Mouse (Mus musculus) olfactory bulb, adult 2 months (tissue): ENCODE measurements around the gene Vps37d. TPM values are rescaled to one million over a fixed set of nuclear protein-coding genes. Genes with fewer than 3 reads are reported as not detected.
A peak's percentile ranks its signal among the peaks of the same experiment; 100 is the strongest.

Experiments
- H3K27ac ChIP-seq: fragments of 200-500 bp; 2 replicates; pipeline ENCODE4 v1.5.1; 2012; ENCODE audit warnings: low read depth, low read length; ENCODE audit not compliant: insufficient read depth
- H3K4me1 ChIP-seq: fragments of 200-500 bp; 2 replicates; pipeline ENCODE4 v1.6.1; 2012; ENCODE audit warnings: low read length; ENCODE audit not compliant: control insufficient read depth, insufficient read depth
- H3K4me3 ChIP-seq: fragments of 200-500 bp; 2 replicates; pipeline ENCODE4 v1.5.1; 2012; ENCODE audit warnings: mild to moderate bottlenecking, low read depth, low read length, moderate library complexity; ENCODE audit not compliant: insufficient read depth
- CTCF ChIP-seq: fragments of 200-500 bp; IDR thresholded peaks from 2 replicates; pipeline ENCODE4 v1.5.1; 2012; ENCODE audit warnings: low read depth, mild to moderate bottlenecking, low read length, moderate library complexity; ENCODE audit not compliant: insufficient read depth
- POLR2A ChIP-seq: fragments of 200-500 bp; IDR thresholded peaks from 2 replicates; pipeline ENCODE4 v1.6.1; 2012; ENCODE audit warnings: mild to moderate bottlenecking, low read depth, low read length, moderate library complexity; ENCODE audit not compliant: insufficient read depth
- WGBS: fragments of 180-500 bp; shearing (Covaris S2); methylation state at CpG from one replicate; pipeline ENCODE4 v1.1.7; 2018; 5-methylcytosine and 5-hydroxymethylcytosine counted together
- polyA plus RNA-seq: library from polyadenylated mRNA; stranded (reverse); fragments of >200 nt; gene quantifications from 2 replicates; pipeline ENCODE4 v1.2.4, GENCODE M21; 2012; ENCODE audit warnings: low replicate concordance; ENCODE audit not compliant: missing spikeins, insufficient read depth, insufficient read length

Vps37d gene
- polyA plus RNA-seq, 1 experiment = not detected

DNA sequence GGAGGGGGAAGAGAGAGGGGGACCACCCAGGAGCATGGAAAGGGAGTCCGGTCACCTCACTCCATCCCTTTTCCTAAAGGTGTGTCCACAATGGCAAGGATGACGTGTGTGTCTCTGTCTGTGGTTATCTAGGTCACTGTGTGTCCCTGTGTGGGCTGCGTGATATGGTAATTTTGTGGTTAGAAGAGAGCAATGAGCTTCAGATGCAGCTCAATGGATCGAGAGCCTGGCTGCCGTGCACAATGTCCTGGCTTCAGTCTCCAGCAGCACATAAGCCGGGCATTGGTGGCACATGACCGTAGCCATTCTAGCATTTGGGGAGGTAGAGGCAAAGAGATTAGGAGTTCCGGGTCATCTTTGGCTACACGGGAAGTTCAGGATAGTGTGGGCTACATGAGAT, 38.5 kb downstream of the Vps37d start:
- no peak for TF ChIP-seq POLR2A
- TF ChIP-seq CTCF = no peak
- 74% methylated on average over 9 of the region's 9 CpGs for WGBS
- Histone ChIP-seq H3K27ac (peak overlapping the region; percentile 26), H3K4me1 (peaks cover 41% of the 10 kb centered on the region), H3K4me3 (no peak overlapping the region)

DNA sequence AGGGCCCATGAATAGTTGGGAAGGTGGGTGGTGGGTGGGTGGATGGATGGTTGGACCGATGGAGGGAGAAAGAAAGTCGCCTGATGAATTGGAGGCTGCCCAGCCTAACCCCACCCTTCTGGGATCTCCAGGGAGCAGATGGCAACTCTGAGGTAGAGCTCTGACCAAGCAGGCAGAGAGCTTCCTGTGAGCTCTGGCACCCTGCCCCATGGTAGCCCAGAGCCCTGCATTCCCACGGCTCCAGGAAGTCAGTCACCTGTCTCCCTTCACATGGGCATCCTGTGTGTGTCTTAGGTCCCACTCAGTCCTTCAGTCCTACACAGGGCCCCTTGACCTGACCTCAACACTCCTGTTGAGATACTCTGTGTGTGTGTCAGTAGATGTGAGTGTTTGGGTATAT, 40.1 kb downstream of the Vps37d start:
- Histone ChIP-seq H3K4me1 (peaks cover 41% of the 10 kb centered on the region), H3K27ac (no peak overlapping the region), H3K4me3 (no peak overlapping the region)
- 76% methylated on average over 3 of the region's 3 CpGs for WGBS
- TF ChIP-seq POLR2A (no peak), CTCF (no peak)

DNA sequence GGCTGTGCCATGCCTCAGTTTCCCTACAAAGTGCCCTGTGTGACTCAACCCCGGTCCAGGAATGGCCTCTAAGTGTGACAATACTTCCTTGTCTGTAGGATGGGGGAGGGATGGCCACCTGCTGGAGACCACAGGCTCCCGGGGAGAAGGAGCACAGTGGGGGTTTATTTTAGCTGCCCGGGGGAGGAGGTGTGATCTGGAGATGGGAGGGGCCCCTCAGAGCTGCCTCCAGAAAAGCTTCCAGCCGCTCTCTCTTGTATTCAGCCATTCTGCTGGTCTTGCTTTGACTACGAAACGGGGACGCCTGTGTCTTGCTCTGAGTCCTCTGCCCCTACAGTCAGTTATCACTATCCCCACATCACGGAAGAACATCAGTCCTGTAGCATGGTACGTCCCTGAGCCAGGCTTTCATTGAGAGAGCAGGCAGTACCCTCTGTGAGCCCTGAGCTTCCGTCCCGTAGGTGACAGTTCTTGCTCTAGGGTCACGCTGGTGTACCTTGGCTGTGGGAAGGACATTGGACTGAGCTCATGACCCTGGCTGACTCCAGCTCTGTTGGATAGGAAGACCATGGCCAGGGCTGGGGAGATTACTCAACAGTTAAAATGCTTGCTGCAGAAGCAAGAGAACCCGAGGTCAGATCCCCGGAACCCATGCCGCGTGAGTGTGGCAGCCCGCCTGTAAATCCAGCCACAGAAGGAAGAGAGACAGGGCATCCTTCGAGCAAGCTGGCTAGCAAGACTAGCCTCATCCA, 42.3 kb downstream of the Vps37d start:
- 61% methylated on average over 18 of the region's 18 CpGs for WGBS
- Histone ChIP-seq H3K4me1 (peaks cover 29% of the 10 kb centered on the region), H3K4me3 (no peak overlapping the region), H3K27ac (no peak overlapping the region)
- TF ChIP-seq CTCF = no peak
- no peak for TF ChIP-seq POLR2A

DNA sequence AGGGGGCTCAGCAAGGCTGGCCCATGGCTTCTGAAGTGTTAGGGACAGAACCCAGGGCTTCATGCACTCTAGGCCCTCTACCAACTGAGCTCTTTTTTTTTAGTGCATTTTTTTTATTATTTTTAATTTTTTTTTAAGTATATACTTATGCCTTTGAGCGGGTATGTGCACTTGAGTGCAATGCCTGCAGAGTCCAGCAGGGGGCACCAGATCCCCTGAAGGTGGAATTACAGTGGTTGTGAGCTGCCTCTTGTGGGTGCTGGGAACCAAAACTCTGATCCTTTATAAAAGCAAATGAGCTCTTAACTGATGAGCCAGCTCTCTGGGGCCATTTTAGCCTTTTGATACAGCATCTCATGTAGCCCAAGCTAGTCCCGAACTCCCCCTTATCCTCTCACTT, 43.5 kb downstream of the Vps37d start:
- TF ChIP-seq CTCF = no peak; the same call in 1 of the 2 replicates
- TF ChIP-seq POLR2A = no peak
- Histone ChIP-seq H3K27ac (no peak overlapping the region), H3K4me3 (no peak overlapping the region), H3K4me1 (peaks cover 17% of the 10 kb centered on the region)
- WGBS = 96% methylated on average over 2 of the region's 2 CpGs

DNA sequence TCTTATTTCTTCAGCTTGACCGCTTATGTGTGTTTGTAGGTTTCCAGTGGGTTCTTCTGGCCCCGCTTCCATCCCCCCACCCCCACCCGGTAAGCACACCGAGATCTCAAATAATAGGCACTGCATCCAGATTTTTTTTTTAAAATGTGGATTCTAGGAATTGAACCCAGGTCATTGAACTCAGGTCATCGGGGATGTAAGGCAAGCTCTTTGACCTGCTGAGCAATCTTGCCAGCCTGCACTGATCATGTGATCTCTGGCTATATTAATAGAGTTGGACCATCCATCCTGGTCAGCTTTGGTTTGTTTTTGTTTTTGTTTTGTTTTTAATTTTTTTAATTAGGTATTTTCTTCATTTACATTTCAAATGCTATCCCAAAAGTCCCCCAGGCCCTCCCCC, 45.5 kb downstream of the Vps37d start:
- H3K4me1 ChIP-seq = peaks cover 22% of the 10 kb centered on the region
- 91% methylated on average over 5 of the region's 5 CpGs for WGBS
- no peak overlapping the region for H3K4me3 ChIP-seq
- TF ChIP-seq POLR2A (no peak), CTCF (no peak)
- no peak overlapping the region for H3K27ac ChIP-seq

DNA sequence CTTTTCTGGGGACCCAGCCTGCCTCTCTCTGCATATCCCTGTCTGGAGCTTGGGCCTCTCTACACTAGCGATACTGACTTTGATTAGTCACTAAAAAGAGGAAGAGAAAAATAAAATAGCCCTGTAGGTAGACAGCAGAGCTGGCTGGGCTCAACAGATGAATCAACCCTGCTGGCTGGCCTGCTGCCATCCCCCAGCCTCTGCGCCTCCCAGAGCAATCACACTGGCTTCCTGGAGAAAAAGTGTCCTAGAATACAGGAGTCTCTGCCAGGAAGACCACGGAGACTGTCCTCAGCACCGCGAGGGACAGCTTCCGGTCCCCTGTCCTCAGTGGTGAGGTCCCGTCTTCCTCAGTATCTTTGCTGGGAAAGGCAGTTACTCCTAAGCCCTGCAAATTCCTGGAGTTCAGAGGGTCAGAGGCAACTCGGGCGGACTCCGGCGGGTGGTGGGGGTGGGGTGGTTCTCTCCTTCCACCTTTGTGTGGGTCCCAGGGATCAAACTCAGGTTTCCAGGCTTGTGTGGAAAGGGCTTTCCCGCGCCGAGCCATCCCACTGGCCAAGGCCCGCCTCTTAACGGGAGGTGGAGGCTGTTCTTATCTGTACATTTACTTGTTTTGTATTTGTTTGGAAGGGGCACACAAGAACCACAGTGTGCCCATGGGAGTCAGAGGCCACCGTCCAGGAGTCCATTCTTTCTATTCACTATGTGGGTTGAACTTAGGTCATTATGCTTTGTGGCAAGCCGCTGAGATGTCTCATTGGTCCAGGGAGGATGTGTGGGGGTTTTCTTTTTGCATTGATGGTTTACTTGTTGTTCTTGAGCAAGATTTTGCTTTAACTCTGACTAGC, 48.8 kb downstream of the Vps37d start:
- peaks cover 21% of the 10 kb centered on the region for H3K4me1 ChIP-seq
- no peak for TF ChIP-seq CTCF
- TF ChIP-seq POLR2A = no peak
- H3K27ac ChIP-seq = no peak overlapping the region
- no peak overlapping the region for H3K4me3 ChIP-seq
- 56% methylated on average over 18 of the region's 18 CpGs for WGBS

DNA sequence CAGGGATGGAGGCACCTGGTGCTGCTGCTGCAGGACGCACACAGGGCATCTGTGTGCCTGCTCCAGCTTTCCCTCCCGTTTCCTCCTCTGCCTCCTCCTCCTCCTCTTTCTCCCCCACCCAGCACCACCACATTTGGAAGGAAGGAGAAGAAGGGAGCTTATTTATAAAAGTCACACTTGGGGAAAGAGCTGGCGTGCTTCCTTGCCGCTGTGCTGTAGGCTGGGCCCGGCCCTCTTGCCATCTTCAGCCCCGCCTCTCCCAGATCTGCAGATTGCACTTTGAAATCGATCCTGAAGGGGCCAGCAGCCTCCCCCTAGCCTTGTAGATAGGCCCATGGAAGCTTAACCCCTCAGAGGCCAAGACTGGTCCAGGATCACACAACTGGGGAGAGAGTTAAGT, 52.2 kb downstream of the Vps37d start:
- 17% methylated on average over 7 of the region's 7 CpGs for WGBS
- TF ChIP-seq CTCF = no peak
- no peak for TF ChIP-seq POLR2A
- Histone ChIP-seq H3K4me1 (peaks cover 25% of the 10 kb centered on the region), H3K4me3 (no peak overlapping the region), H3K27ac (no peak overlapping the region)

DNA sequence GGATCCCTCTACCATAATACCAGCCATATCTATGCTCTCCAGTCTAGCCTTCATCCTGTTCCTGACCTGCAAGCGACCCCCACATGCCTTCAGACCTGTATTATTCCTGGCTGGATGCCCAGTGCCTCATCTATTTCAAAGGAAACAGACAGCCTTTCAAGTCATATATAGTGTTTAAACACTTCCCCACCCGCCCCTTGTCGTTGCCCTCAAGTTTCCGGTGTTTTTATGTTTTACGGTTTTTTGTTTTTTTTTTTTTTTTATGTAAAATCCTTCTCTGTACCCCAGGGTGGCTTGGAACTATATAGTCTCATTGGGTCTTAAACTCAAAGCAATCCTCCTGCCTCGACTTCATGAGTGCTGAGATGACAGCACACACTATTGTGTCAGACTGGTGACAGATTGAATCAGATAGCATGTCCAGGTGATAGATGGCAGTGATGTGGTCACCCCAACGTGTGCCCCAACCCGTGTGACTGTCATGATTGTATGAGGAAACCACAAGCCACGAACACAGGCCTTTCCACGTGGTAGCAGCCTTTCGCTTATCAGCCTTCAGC, 53.3 kb downstream of the Vps37d start:
- TF ChIP-seq CTCF (no peak), POLR2A (no peak)
- WGBS = 75% methylated on average over 11 of the region's 11 CpGs
- H3K4me3 ChIP-seq = no peak overlapping the region

DNA sequence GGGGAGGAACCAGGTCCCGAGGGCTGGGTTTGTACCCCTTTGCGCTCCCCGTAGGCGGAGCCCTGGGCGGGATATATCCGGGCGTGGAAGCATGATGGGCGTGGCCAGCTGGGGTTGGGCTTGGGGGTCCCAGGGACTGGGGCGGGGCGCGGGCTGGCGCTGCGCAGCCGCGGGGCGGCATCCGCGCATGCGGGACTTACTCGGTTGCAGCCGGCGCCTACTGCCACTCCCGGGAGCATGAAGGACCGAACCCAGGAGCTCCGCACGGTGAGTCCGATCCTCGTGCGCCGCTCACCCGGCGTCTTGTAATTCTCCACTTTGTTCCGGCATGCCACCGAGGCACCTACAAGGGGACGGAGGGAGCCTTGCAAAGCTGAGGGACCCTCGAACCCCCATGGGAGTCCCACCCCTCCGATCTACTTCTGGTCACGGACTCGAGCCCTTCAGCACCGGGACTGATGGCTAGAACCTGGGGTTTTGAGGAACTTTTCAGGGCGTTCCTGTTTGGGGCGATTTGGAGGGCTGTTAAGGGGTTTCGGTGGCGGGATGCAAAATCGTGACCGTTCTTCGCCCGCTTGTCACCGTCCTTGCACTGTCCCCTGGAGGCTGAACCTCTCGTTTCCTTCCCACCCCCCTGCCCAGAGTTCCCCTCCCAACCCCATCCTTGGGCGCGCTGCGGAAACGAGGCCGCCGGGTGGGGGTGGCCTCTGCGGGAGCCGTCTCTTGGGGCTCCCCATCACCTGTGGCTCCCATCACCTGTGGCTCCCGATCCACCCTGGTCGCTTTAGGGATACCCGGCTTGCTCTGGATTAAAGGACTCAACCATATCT, 54.5 kb downstream of the Vps37d start, which contains the start of gene Stx1a:
Stx1a (plus strand) TSS at position 139 of the 830 bp plus-strand sequence.
- H3K4me3 ChIP-seq = peak within 1 kb of the TSS; percentile 79
- H3K27ac ChIP-seq = no peak within 1 kb of the TSS
- H3K4me1 ChIP-seq = peaks cover 17% of the 10 kb centered on the region
- WGBS = under 1% methylated on average over 61 of the region's 61 CpGs
- no peak for TF ChIP-seq CTCF
- peak; percentile 40; the same call in 1 of the 2 replicates for TF ChIP-seq POLR2A

More for the DNA sequence above, 53.3 kb downstream of the Vps37d start:
- no peak overlapping the region for H3K27ac ChIP-seq
- H3K4me1 ChIP-seq = peaks cover 25% of the 10 kb centered on the region

Other genes with a start within 250 kb of the Vps37d start
- gene Tmem270, start 171.5 kb downstream of the Vps37d start, polyA plus RNA-seq = not detected in 2 replicates
- not detected in 2 replicates for gene Cldn13, start 162.7 kb downstream of the Vps37d start, polyA plus RNA-seq
- not detected in 2 replicates for gene Mettl27, start 145.9 kb downstream of the Vps37d start, polyA plus RNA-seq
- not detected in 2 replicates for gene Cldn4, start 131.3 kb downstream of the Vps37d start, polyA plus RNA-seq
- not detected in 2 replicates for gene Cldn3, start 92.1 kb downstream of the Vps37d start, polyA plus RNA-seq
- gene Abhd11, start 69.1 kb downstream of the Vps37d start, polyA plus RNA-seq = not detected in 2 replicates
- gene Stx1a, start 54.8 kb downstream of the Vps37d start, polyA plus RNA-seq = not detected in 2 replicates
- not detected in 2 replicates for gene Dnajc30, start 14.1 kb downstream of the Vps37d start, polyA plus RNA-seq
- not detected in 2 replicates for gene Bud23, start 13.3 kb downstream of the Vps37d start, polyA plus RNA-seq
- gene Mlxipl, start 11.6 kb upstream of the Vps37d start, polyA plus RNA-seq = not detected in 2 replicates
- not detected in 2 replicates for gene Tbl2, start 71.4 kb upstream of the Vps37d start, polyA plus RNA-seq
- not detected in 2 replicates for gene Bcl7b, start 90.0 kb upstream of the Vps37d start, polyA plus RNA-seq
- gene Baz1b, start 109.0 kb upstream of the Vps37d start, polyA plus RNA-seq = 147 TPM in 1 of 2 replicates, not detected in the other
- gene Fzd9, start 173.0 kb upstream of the Vps37d start, polyA plus RNA-seq = not detected in 2 replicates